Mouse (Mus musculus): ENCODE results near the gene 7420426K07Rik.

Gene 7420426K07Rik

DNA sequence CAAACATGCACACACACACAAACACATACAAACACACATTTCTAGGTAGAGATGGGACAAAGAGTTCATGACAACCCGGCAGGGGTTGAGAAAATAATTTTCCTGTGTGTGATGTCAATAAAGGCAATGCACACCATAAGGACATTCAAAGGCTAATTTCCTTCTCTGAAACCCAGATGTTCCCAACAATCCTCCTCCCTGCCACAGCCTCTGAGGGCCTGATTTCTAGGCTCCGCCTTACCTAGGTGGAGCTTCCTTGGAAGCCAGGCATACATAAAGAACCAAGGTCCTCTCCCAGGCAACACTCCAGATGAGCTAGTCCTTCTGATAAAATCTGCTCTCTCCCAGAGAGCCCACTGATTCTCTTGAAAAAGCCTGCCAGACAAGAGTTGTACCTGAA lies at the start of gene 7420426K07Rik:
7420426K07Rik (plus strand) TSS at position 301 of the 400 bp plus-strand sequence.
- CTCF ChIA-PET, result interaction anchor here in 1 of 4 experiments (0.5 kb wide), 1 partner anchor 27 kb away, joined by 5 read pairs; no protein-coding TSS in a partner anchor
- POLR2A ChIA-PET, result no interaction called here

DNA sequence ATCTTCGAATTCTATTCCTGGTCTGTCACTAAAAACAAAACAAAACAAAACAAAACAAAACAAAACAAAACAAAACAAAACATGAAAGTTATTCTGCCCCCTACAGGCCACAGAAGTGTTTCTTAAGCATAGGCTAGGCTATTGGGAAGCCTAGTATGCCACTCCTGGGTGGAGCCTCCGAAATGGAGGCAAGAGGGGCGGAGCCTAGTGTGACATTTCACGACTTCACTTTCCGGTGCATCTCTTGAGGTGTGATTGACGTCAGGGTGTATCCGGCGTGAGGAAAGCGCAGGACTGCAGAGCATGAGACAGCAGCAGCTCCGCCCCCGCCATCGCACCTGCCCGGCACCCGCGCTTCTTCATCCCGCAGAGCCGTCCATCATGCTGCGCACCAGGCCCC lies 46.7 kb upstream of the 7420426K07Rik start, which contains the start of gene Prr23a2:
Prr23a2 (plus strand) TSS at position 285 of the 400 bp plus-strand sequence.
- POLR2A ChIA-PET, result no interaction called here
- CTCF ChIA-PET, result interaction anchor here in 1 of 4 experiments (1.3 kb wide), 1 partner anchor 10 kb away, joined by 3 read pairs; no protein-coding TSS in a partner anchor

DNA sequence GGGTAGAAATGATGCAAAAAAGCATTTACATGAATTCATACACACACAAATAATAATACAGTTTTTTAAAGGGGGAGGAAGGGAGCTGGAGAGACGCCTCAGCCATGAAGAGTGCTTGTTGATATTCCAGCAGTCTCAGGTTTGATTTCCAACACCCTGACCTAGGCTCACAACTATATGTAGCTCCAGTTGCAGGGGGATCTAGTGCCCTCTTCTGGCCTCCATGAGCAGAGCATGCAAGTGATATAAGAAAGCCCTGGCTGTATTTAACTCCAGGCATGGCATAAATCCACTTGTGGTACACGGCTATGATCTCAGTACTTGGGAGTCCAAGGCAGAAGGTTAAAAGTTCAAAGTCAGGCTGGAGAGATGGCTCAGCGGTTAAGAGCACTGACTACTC lies 39.5 kb upstream of the 7420426K07Rik start:
- POLR2A ChIA-PET, result interaction anchor here in 1 of 4 experiments (0.7 to 1.5 kb wide), 2 partner anchors 21 to 91 kb away, joined by 4 read pairs; partner anchors contain the start of genes Foxl2 and Prr23a1
- CTCF ChIA-PET, result interaction anchor here (0.5 to 1.3 kb wide), 24 partner anchors 9 to 1580 kb away, joined by 3 to 13 read pairs (median 4); partner anchors contain the start of genes Mrps22 (in 2 of the 4) and Prr23a1 (in 1 of the 4)

DNA sequence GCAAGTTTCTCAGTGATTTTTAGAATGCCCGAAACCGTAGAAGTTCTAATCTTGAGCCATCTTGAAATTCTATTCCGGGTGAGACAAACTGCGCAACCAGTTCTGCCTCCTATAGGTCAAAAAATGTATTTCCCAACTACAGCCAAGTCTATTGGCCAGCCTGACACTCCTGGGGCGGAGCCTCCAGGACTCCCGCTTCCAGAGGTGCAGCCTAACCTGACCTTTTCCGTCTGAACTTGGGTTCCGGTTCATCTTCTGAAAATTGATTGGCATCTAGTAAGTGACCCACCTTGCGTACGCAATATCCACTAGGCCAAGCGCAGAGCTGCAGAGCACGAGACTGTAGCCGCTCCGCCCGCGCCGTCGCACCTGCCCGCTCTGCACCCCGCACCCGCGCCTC lies 38.3 kb upstream of the 7420426K07Rik start, which contains the start of gene Prr23a3:
Prr23a3 (plus strand) TSS at position 197 of the 400 bp plus-strand sequence.
- POLR2A ChIA-PET, result interaction anchor here in 1 of 4 experiments (0.6 kb wide), 1 partner anchor 57 kb away, joined by 3 read pairs; no protein-coding TSS in a partner anchor
- CTCF ChIA-PET, result no interaction called here

DNA sequence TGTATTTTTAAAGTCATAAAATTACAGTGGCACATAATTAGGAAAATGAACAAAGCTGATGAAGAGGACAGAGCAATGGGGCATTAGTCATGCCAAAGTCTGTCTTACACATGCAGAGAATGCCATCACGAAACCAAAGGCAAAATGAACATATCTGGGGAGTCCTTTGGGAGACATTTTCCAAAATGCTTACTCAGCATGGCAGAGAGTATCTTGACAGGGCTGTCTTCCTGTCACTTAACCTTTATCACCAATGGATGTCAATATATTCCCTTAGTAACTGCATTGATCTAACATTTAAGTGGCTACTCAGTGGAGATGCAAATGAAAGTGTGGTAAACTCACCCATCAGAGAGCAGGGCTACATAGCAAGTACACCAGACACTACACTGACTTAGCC lies 1.4 kb upstream of the 7420426K07Rik start:
- ChIA-PET POLR2A (no interaction called here), CTCF (no interaction called here)

DNA sequence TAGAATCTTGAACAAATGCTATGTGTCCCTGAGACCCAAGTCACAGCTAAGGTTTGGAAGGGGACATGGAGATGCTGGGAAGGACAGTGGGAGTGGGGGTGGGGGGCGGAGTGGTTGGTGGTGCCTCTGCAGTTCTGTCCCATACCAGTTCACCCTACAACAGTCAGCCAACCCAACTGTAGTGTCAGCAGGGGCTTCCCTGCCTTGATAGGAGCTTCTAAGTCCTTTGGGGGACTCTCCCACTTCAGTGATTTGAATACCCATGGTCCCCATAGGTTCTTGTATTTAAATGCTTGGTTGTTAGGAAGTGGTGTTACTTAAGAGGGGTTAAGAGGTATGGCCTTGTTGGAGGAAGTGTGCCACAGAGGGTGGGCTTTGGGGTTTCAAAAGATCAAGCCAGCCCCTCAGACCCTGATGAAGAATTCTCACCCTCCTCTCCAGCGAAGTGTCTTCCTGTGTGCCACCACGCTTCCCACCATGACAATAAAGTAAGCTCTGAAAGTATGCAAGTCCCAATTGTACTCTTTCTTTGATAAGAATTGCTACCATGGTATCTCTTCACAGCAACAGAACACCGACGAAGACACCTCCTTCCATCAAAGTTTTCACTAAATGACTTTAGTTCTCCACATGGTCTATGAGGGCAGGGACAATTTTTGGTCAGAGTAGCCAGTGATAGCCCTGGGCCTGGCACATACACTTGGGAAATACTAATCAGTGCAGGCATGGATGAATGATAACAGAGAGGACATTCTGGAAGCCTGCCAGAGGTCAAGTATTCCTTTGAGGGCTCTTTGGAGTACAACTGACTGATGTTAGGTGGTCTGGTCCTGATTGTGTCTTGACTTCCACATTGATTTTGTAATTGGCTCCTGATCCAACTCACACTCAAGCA lies 18.0 kb downstream of the 7420426K07Rik start:
- ChIA-PET CTCF (interaction anchor here in 1 of 4 experiments (0.7 kb wide), 1 partner anchor 9 kb away, joined by 3 read pairs; no protein-coding TSS in a partner anchor), POLR2A (interaction anchor here in 2 of 4 experiments (0.6 kb wide), 2 partner anchors 26 to 651 kb away, joined by 3 to 4 read pairs; no protein-coding TSS in a partner anchor)

DNA sequence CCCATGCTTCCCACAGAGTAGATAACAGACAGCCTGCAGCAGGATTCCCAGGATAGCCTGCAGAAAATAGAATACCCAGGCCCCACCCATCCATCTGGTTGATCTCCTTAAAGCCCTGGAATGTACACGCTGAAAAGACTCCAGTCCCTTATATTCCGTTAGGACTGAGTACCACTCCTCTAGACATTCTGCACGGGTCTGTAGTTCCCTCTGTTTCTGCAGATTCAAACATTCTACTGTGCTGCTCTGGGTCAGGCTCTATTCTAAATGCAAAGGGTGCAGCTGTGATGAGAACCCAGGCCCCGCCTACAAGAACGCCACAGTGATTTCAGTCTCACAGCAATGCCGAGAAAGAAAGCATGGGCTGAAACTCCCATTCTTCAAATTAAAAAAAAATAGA lies 20.2 kb downstream of the 7420426K07Rik start:
- CTCF ChIA-PET, result no interaction called here
- POLR2A ChIA-PET, result no interaction called here

DNA sequence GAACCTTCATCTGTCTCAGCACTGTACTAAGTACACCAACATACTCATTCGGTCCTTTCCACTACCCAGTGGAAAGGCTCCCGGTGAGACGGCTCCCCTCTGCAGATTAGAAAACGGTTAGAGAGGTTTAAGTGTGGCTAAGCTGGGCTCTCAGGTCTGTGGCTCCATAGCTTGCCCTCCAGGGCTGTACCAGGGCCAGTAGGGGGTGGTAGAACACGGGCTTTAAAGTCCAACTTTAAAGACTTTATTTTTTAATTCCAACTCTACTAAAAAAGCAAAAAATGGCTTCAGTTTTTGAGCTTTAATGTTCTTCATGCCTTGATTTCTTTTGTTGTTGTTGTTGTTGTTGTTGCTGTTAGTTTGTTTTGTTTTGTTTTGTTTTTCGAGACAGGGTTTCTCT lies 21.3 kb downstream of the 7420426K07Rik start:
- ChIA-PET POLR2A (interaction anchor here in 2 of 4 experiments (0.7 kb wide), 2 partner anchors 111 to 327 kb away, joined by 3 read pairs; partner anchors contain the start of gene Gm1123 (in 1 of the 2)), CTCF (interaction anchor here in 1 of 4 experiments (1.1 kb wide), 1 partner anchor 434 kb away, joined by 3 read pairs; no protein-coding TSS in a partner anchor)

DNA sequence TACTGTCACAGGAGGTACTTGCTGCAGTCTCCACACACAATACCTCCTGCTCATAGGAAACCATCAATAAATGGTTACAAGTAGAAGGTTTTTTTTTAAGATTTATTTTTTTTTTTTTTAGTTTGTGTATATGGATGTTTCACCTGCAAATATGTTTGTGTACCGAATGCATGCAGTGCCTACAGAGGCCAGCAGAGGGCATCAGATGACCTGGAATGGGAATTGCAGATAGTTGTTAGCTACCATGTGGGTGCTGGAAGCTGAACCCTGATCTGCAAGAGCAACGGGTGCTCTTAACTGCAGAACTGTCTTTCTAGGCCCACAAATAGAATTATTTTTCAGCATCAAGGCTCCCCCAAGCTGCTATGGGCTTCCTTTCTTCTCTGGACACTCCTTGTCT lies 26.6 kb downstream of the 7420426K07Rik start:
- CTCF ChIA-PET, result interaction anchor here (0.5 to 1.9 kb wide), 41 partner anchors 9 to 1879 kb away, joined by 3 to 9 read pairs (median 4); partner anchors contain the start of genes 7420426K07Rik (in 1 of the 4), Cep70 (in 1 of the 4), Faim (in 1 of the 4) and Nme9 (in 1 of the 4)
- POLR2A ChIA-PET, result interaction anchor here in 2 of 4 experiments (0.7 to 0.9 kb wide), 4 partner anchors 443 to 1667 kb away, joined by 3 to 6 read pairs (median 4); no protein-coding TSS in a partner anchor

DNA sequence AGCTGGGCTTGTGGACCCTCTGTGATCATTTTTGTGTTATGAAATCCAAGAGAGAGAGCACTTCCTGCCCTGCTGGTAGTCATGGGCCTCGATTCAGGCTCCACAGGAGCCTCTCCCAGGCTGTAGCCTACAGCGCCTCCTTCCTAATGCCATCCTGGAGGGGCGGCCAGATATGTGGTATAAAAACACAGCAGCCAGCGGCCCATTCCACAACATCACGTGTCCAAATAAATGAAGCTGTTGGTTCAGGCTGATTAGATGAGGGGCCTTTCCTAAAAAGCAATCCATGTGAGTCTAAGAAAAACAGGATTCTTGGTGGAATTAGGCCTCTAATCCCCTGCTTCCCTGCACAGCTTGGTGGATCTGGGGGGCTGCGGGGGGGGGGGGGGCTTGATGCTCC lies 30.0 kb downstream of the 7420426K07Rik start:
- ChIA-PET CTCF (interaction anchor here in 2 of 4 experiments (0.5 to 1.1 kb wide), 3 partner anchors 32 to 391 kb away, joined by 3 to 10 read pairs (median 5); no protein-coding TSS in a partner anchor), POLR2A (interaction anchor here in 1 of 4 experiments (0.7 kb wide), 1 partner anchor 353 kb away, joined by 3 read pairs; no protein-coding TSS in a partner anchor)

DNA sequence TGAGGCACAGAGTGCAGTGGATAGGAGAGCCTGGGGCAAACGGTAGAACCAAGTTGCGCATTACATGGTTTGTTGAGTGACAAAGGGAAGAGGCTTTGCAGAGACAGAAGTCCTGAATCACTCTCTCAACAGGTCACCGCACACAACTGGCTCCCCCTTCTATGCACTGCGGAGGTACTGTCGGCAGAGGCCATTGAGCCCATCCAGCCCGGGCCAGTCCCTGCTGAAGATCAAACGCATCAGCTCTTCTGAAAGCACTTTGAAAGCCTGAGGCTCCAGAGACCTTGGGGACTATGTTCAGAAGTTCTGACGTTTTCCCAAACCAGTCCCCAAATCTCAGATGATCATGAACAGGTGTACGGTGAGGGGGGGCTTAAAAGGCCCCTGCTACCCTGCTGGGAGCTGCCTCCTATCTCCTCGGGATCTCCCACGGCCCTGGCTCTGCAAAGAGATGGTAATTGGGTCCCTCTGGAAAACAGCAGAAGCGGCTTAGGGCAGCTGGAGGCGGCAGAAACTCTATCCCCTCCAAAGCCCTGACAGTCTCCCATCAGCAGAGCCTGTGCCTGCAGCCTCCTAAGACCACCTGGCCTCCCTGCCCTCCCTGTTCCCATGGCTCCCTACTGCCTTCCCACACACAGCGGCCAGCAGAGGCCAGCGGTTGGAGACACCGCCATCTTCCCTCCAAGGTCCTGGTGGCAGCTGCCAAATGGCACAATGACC lies 32.4 kb downstream of the 7420426K07Rik start:
- CTCF ChIA-PET, result interaction anchor here in 1 of 4 experiments (1.2 kb wide), 1 partner anchor 30 kb away, joined by 3 read pairs; no protein-coding TSS in a partner anchor
- POLR2A ChIA-PET, result interaction anchor here in 1 of 4 experiments (0.7 kb wide), 1 partner anchor 39 kb away, joined by 3 read pairs; no protein-coding TSS in a partner anchor

DNA sequence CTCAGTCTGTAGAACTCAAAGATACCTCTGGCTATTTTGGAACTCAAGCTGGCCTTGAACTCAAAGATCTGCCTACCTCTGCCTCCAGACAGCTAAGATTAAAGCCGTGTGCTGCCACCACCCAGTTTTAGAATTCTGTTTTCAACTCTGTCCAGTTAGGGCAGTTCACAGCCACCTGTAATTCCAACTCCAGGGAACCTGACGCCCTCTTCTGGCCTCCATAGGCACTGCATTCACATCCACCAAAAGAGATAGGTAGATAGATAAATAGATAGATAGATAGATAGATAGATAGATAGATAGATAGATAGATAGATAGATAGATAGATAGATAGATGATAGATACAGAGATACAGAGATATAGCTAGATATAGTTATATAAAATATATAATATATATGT lies 36.4 kb downstream of the 7420426K07Rik start:
- POLR2A ChIA-PET, result no interaction called here
- CTCF ChIA-PET, result interaction anchor here (0.5 to 1.4 kb wide), 10 partner anchors 10 to 1368 kb away, joined by 3 to 9 read pairs (median 4); no protein-coding TSS in a partner anchor

DNA sequence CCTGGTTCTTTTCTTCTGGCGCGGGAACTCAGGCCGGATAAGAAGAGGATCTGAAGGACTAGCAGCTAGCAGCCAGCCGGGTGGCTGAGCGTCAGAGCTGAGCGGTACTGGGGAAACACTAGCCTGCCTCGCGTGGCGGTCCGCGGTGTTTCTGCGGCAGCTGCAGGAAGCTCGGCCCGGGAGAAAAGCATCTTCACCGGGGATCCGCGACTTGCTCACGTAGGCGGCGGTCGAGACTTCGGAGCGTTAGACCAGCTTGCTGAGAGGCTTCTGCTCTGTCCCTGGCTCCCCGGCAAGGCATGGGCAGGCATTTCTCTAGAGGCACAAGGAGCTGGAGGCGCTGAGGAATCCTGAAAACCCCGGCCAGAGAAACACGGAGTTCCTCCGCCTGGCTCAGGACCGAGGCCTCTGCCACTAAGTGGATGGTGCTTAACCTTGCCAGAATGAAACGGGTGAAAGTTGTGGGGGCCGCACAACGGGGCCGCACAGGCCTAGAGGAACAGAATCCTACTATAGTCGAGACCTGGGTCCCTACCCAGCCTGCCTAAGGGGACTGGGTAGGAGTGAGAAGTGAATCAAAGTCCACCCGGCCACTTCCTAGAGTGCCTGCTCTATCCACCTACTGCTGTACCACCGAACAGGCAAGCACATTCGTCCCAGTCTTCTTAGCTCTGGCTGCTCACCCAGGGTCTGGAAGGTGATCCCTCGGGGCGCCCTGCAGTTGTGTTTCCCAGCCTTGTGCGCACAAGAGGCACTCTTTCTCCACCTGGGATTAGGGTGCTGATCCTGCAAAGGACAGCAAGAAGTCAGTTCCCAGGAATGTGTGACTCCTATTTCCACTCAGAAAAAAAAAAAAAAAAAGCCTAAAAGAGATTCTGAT lies 49.5 kb downstream of the 7420426K07Rik start:
- CTCF ChIA-PET, result interaction anchor here (0.6 to 1.7 kb wide), 10 partner anchors 11 to 108 kb away, joined by 3 to 5 read pairs (median 4); no protein-coding TSS in a partner anchor
- POLR2A ChIA-PET, result interaction anchor here in 2 of 4 experiments (0.7 to 2.0 kb wide), 2 partner anchors 9 to 294 kb away, joined by 7 to 17 read pairs; no protein-coding TSS in a partner anchor

DNA sequence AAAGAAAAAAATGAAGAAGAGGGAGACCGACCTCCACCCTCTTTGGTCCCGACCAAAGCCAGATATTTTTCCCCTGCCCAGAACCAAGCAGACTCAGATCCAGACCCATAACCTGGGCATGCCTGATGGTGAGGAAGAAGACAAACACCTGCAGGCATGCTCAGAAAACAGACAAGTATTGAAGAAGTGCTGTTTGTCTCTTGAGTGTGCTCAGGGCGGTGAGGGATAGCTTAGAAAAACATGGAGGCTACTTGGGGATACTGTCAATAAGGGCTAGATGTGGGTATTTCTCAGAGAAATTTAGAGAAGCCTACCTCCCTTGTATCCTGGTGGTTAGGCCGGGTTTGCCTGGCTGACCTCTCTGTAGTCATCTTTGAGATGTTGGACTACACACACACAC lies 50.4 kb downstream of the 7420426K07Rik start:
- CTCF ChIA-PET, result interaction anchor here (0.6 to 0.8 kb wide), 6 partner anchors 10 to 710 kb away, joined by 3 to 4 read pairs (median 3); no protein-coding TSS in a partner anchor
- POLR2A ChIA-PET, result interaction anchor here in 3 of 4 experiments (0.6 to 2.0 kb wide), 4 partner anchors 8 to 293 kb away, joined by 6 to 17 read pairs (median 7); no protein-coding TSS in a partner anchor

DNA sequence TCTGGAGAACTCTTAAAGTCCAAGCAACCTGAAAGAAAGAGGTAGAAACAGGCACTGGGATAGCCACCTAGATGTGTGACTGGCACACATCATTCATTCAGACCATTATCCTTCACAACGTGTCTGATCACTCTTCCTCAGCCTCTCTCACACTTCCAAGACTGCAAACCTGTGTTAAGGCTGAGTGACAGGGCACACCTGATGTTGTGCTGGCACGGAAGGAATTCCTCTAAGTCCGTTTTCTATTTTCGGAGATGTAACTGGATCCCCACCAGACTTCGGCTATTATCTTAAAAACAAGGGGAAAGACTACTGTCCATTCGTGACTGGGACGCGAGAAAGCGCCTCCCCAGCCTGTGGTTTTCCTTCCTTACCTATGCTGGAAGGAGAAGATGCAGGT lies 50.9 kb downstream of the 7420426K07Rik start:
- CTCF ChIA-PET, result no interaction called here
- POLR2A ChIA-PET, result interaction anchor here in 2 of 4 experiments (0.6 to 1.7 kb wide), 3 partner anchors 91 to 391 kb away, joined by 3 to 4 read pairs (median 3); partner anchors contain the start of gene Copb2 (in 1 of the 2)

Measured in embryonic stem cell, embryonic (primary cell).